Mouse (Mus musculus) olfactory bulb, adult 2 months (tissue): ENCODE measurements at regions not wholly inside any gene's neighbourhood (a gene's known extent, or its start where the extent isn't known, plus 50 kb on each side); places are given as distances from the start of the nearest gene placed in this dataset.

Source experiments
- H3K27ac ChIP-seq: fragments of 200-500 bp; 2 replicates; pipeline ENCODE4 v1.5.1; 2012; ENCODE audit warnings: low read depth, low read length; ENCODE audit not compliant: insufficient read depth
- H3K4me1 ChIP-seq: fragments of 200-500 bp; 2 replicates; pipeline ENCODE4 v1.6.1; 2012; ENCODE audit warnings: low read length; ENCODE audit not compliant: control insufficient read depth, insufficient read depth
- H3K4me3 ChIP-seq: fragments of 200-500 bp; 2 replicates; pipeline ENCODE4 v1.5.1; 2012; ENCODE audit warnings: mild to moderate bottlenecking, low read depth, low read length, moderate library complexity; ENCODE audit not compliant: insufficient read depth
- CTCF ChIP-seq: fragments of 200-500 bp; IDR thresholded peaks from 2 replicates; pipeline ENCODE4 v1.5.1; 2012; ENCODE audit warnings: low read depth, mild to moderate bottlenecking, low read length, moderate library complexity; ENCODE audit not compliant: insufficient read depth
- POLR2A ChIP-seq: fragments of 200-500 bp; IDR thresholded peaks from 2 replicates; pipeline ENCODE4 v1.6.1; 2012; ENCODE audit warnings: mild to moderate bottlenecking, low read depth, low read length, moderate library complexity; ENCODE audit not compliant: insufficient read depth
- WGBS: fragments of 180-500 bp; shearing (Covaris S2); methylation state at CpG from one replicate; pipeline ENCODE4 v1.1.7; 2018; 5-methylcytosine and 5-hydroxymethylcytosine counted together

GRCm38 (mm10) chr2:92845061-92845769 lies 69.7 kb upstream of the Syt13 start:
- WGBS: 47% methylated on average over 14 of the region's 14 CpGs
- Histone ChIP-seq H3K4me3 (no peak overlapping the region), H3K4me1 (peaks cover 17% of the 10 kb centered on the region), H3K27ac (no peak overlapping the region)
- no peak for TF ChIP-seq POLR2A
- no peak for TF ChIP-seq CTCF

GRCm38 (mm10) chr2:92848962-92849361 lies 65.9 kb upstream of the Syt13 start:
- 53% methylated on average over 13 of the region's 13 CpGs for WGBS
- Histone ChIP-seq H3K27ac (no peak overlapping the region), H3K4me1 (peaks cover 14% of the 10 kb centered on the region), H3K4me3 (no peak overlapping the region)
- TF ChIP-seq CTCF (no peak), POLR2A (no peak)

- Histone ChIP-seq H3K4me1 (peaks cover 8% of the 10 kb centered on the region; the same call in 1 of the 2 replicates), H3K4me3 (no peak overlapping the region), H3K27ac (no peak overlapping the region)
- WGBS: 47% methylated on average over 5 of the region's 5 CpGs
- TF ChIP-seq CTCF (no peak), POLR2A (no peak)
Measured at GRCm38 (mm10) chr2:92851336-92851735, 63.6 kb upstream of the Syt13 start.

GRCm38 (mm10) chr2:92853175-92853574 lies 61.7 kb upstream of the Syt13 start:
- TF ChIP-seq POLR2A: no peak
- TF ChIP-seq CTCF: no peak
- Histone ChIP-seq H3K27ac (no peak overlapping the region), H3K4me1 (no peaks in the 10 kb centered on the region), H3K4me3 (no peak overlapping the region)
- 86% methylated on average over 3 of the region's 3 CpGs for WGBS

- WGBS: 53% methylated on average over 4 of the region's 4 CpGs
- Histone ChIP-seq H3K27ac (no peak overlapping the region), H3K4me3 (no peak overlapping the region), H3K4me1 (no peaks in the 10 kb centered on the region)
- no peak for TF ChIP-seq CTCF
- no peak for TF ChIP-seq POLR2A
Measured at GRCm38 (mm10) chr2:92854331-92854730, 60.6 kb upstream of the Syt13 start.

GRCm38 (mm10) chr2:92856047-92856446 lies 58.9 kb upstream of the Syt13 start:
- H3K4me3 ChIP-seq: no peak overlapping the region
- no peaks in the 10 kb centered on the region for H3K4me1 ChIP-seq
- TF ChIP-seq CTCF: no peak
- TF ChIP-seq POLR2A: no peak
- WGBS: 75% methylated on average over 12 of the region's 12 CpGs
- no peak overlapping the region for H3K27ac ChIP-seq

GRCm38 (mm10) chr2:92860502-92861197 lies 54.2 kb upstream of the Syt13 start:
- Histone ChIP-seq H3K4me1 (no peaks in the 10 kb centered on the region), H3K27ac (no peak overlapping the region), H3K4me3 (no peak overlapping the region)
- 77% methylated on average over 8 of the region's 8 CpGs for WGBS
- TF ChIP-seq POLR2A (no peak), CTCF (no peak)
